11 mouse cellular contexts compared by ENCODE assay signal in the genomic region with DNA sequence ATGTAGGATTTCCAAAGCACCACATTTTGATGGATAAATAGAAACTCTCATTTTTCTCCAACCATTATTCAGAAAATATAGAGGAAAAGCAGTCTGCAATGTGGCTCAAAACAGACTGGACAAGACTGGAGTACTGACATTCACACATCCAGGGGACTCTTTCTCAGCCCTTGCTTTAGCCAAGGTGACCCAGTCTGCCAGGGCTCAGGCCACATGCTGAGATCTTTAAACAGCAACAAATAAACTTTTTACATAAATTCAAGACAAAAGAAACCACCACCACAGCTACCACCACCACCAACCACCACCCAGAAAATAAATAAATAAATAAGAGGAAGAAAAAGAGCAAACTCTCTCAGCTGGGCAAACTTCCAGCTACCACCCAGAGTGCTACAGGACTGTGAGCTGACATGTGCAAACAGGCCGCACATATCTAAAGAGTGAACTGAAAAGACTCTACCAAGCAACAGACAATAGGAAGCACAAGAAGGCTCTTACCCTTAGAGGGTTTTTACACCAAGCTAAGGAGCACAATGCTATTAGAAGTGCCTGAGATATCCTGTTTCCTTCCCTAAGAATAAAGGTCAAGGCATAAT.
DNase-seq lines count a peak whose midpoint lies in the region; ATAC-seq lines count a peak whose summit lies in the region.
"Had no signal": no experiment of that assay in that cellular context is flagged by ENCODE, and none has a peak within 500 bp of the region (broad histone marks: within the 10 kb centered on the region; RNA-seq: fewer than 3 reads in every experiment).

No protein-coding gene starts in this region.

- peaks cover 45% of the 10 kb centered on the region for H3K4me1 ChIP-seq in heart, embryonic 13.5 days
- H3K4me1 ChIP-seq in midbrain, embryonic 11.5 days (ENCODE audit: control insufficient read depth, insufficient read depth, low read length) = peaks cover 22% of the 10 kb centered on the region
- H3K4me1 ChIP-seq in midbrain, embryonic 16.5 days (ENCODE audit: control insufficient read depth, insufficient read depth, low read length) = peaks cover 14% of the 10 kb centered on the region
- peaks cover 49% of the 10 kb centered on the region for H3K4me1 ChIP-seq in embryonic facial prominence, embryonic 13.5 days
- peaks cover 3% of the 10 kb centered on the region; the same call in 1 of the 2 replicates for H3K4me1 ChIP-seq in stomach, embryonic 15.5 days
- H3K4me1 ChIP-seq in heart, embryonic 11.5 days (ENCODE audit: control insufficient read depth, insufficient read depth, low read length) = peaks cover 13% of the 10 kb centered on the region

- DNase-seq in heart, postnatal 4 days = no peak
- DNase-seq in midbrain, embryonic 11.5 days (ENCODE audit: low spot score, missing footprints) = peak; percentile 80
- no peak for DNase-seq in frontal cortex, adult 2 months (ENCODE audit: extremely low spot score in 1 of 2, low spot score in 1 of 2)
- DNase-seq: gastrocnemius, postnatal 14 days; right cerebral cortex, postnatal 4 days had no signal

- peak overlapping the region; percentile 30; the same call in 1 of the 2 replicates for H3K27ac ChIP-seq in heart, embryonic 13.5 days (replicated peaks)
- no peak overlapping the region for H3K27ac ChIP-seq in midbrain, embryonic 11.5 days (ENCODE audit: low read depth, low read length)
- no peak overlapping the region for H3K27ac ChIP-seq in midbrain, embryonic 16.5 days (ENCODE audit: low read length)
- peak overlapping the region; percentile 44; the same call in 1 of the 2 replicates for H3K27ac ChIP-seq in embryonic facial prominence, embryonic 13.5 days
- peak overlapping the region; percentile 31; the same call in 1 of the 2 replicates for H3K27ac ChIP-seq in stomach, embryonic 15.5 days
- no peak overlapping the region for H3K27ac ChIP-seq in heart, embryonic 11.5 days (ENCODE audit: low read depth, low read length)
- H3K27ac ChIP-seq: kidney, embryonic 15.5 days had no signal

- no peaks in the 10 kb centered on the region for H3K36me3 ChIP-seq in heart, embryonic 13.5 days
- H3K36me3 ChIP-seq in midbrain, embryonic 11.5 days (ENCODE audit: control insufficient read depth, insufficient read depth, low read length) = no peaks in the 10 kb centered on the region
- no peaks in the 10 kb centered on the region for H3K36me3 ChIP-seq in midbrain, embryonic 16.5 days (ENCODE audit: control insufficient read depth, insufficient read depth, low read length)
- no peaks in the 10 kb centered on the region for H3K36me3 ChIP-seq in embryonic facial prominence, embryonic 13.5 days
- H3K36me3 ChIP-seq in stomach, embryonic 15.5 days = no peaks in the 10 kb centered on the region
- no peaks in the 10 kb centered on the region for H3K36me3 ChIP-seq in heart, embryonic 11.5 days (ENCODE audit: control insufficient read depth, insufficient read depth, low read length)
- H3K36me3 ChIP-seq: kidney, embryonic 15.5 days had no signal

- no peak overlapping the region for H3K9ac ChIP-seq in heart, embryonic 13.5 days
- no peak overlapping the region for H3K9ac ChIP-seq in midbrain, embryonic 11.5 days (ENCODE audit: low read length)
- H3K9ac ChIP-seq in midbrain, embryonic 16.5 days (ENCODE audit: low read depth, low read length) = no peak overlapping the region
- no peak overlapping the region for H3K9ac ChIP-seq in embryonic facial prominence, embryonic 13.5 days
- no peak overlapping the region for H3K9ac ChIP-seq in stomach, embryonic 15.5 days
- no peak overlapping the region for H3K9ac ChIP-seq in heart, embryonic 11.5 days (ENCODE audit: low read depth, low read length)
- H3K9ac ChIP-seq: kidney, embryonic 15.5 days had no signal

- 22% methylated on average over 1 of the region's 1 CpGs for WGBS in heart, embryonic 13.5 days
- 24% methylated on average over 1 of the region's 1 CpGs for WGBS in midbrain, embryonic 11.5 days
- WGBS in midbrain, embryonic 16.5 days = 31% methylated on average over 1 of the region's 1 CpGs
- WGBS in embryonic facial prominence, embryonic 13.5 days = 39% methylated on average over 1 of the region's 1 CpGs
- 54% methylated on average over 1 of the region's 1 CpGs for WGBS in stomach, embryonic 15.5 days
- WGBS in heart, embryonic 11.5 days (ENCODE audit: insufficient replicate concordance) = 42% methylated on average over 1 of the region's 1 CpGs

- ATAC-seq in heart, embryonic 13.5 days (ENCODE audit: extremely low read depth, insufficient number of reproducible peaks, low FRiP score, low TSS enrichment) = peak; percentile 51; the same call in 1 of the 2 replicates
- ATAC-seq in midbrain, embryonic 11.5 days (ENCODE audit: low FRiP score) = no peak
- ATAC-seq in midbrain, embryonic 16.5 days = no peak
- ATAC-seq in embryonic facial prominence, embryonic 13.5 days (ENCODE audit: insufficient number of reproducible peaks, insufficient read depth, low FRiP score, low TSS enrichment, low read depth) = no peak
- ATAC-seq in stomach, embryonic 15.5 days (ENCODE audit: insufficient read depth, low FRiP score, low read depth) = no peak
- ATAC-seq in heart, embryonic 11.5 days (replicated peaks; ENCODE audit: insufficient number of reproducible peaks, low FRiP score, low TSS enrichment) = no peak

- no peaks in the 10 kb centered on the region for H3K27me3 ChIP-seq in heart, embryonic 13.5 days (replicated peaks)
- H3K27me3 ChIP-seq in midbrain, embryonic 11.5 days (ENCODE audit: control insufficient read depth, insufficient read depth, low read length) = no peaks in the 10 kb centered on the region
- H3K27me3 ChIP-seq in midbrain, embryonic 16.5 days (ENCODE audit: control insufficient read depth, insufficient read depth, low read depth, low read length) = peaks cover 3% of the 10 kb centered on the region; the same call in 1 of the 2 replicates
- no peaks in the 10 kb centered on the region for H3K27me3 ChIP-seq in embryonic facial prominence, embryonic 13.5 days
- no peaks in the 10 kb centered on the region for H3K27me3 ChIP-seq in stomach, embryonic 15.5 days (replicated peaks)
- H3K27me3 ChIP-seq in heart, embryonic 11.5 days (ENCODE audit: control insufficient read depth, insufficient read depth, low read length) = no peaks in the 10 kb centered on the region
- H3K27me3 ChIP-seq: kidney, embryonic 15.5 days had no signal

- H3K4me3 ChIP-seq in heart, embryonic 13.5 days = no peak overlapping the region
- no peak overlapping the region for H3K4me3 ChIP-seq in midbrain, embryonic 11.5 days (ENCODE audit: low read depth, low read length)
- H3K4me3 ChIP-seq in midbrain, embryonic 16.5 days (ENCODE audit: low read depth, low read length) = no peak overlapping the region
- no peak overlapping the region for H3K4me3 ChIP-seq in embryonic facial prominence, embryonic 13.5 days
- no peak overlapping the region for H3K4me3 ChIP-seq in stomach, embryonic 15.5 days (replicated peaks)
- no peak overlapping the region for H3K4me3 ChIP-seq in heart, embryonic 11.5 days (ENCODE audit: low read depth, low read length)
- H3K4me3 ChIP-seq: kidney, embryonic 15.5 days had no signal

- H3K4me2 ChIP-seq in heart, embryonic 13.5 days = no peak overlapping the region
- H3K4me2 ChIP-seq in midbrain, embryonic 11.5 days = no peak overlapping the region
- no peak overlapping the region for H3K4me2 ChIP-seq in midbrain, embryonic 16.5 days (ENCODE audit: low read length)
- no peak overlapping the region for H3K4me2 ChIP-seq in embryonic facial prominence, embryonic 13.5 days
- no peak overlapping the region for H3K4me2 ChIP-seq in stomach, embryonic 15.5 days
- no peak overlapping the region for H3K4me2 ChIP-seq in heart, embryonic 11.5 days

- H3K9me3 ChIP-seq in heart, embryonic 13.5 days = no peaks in the 10 kb centered on the region
- no peaks in the 10 kb centered on the region for H3K9me3 ChIP-seq in midbrain, embryonic 11.5 days (ENCODE audit: control insufficient read depth, low read length)
- no peaks in the 10 kb centered on the region for H3K9me3 ChIP-seq in midbrain, embryonic 16.5 days (replicated peaks; ENCODE audit: control insufficient read depth, low read length, poor library complexity, severe bottlenecking)
- no peaks in the 10 kb centered on the region for H3K9me3 ChIP-seq in embryonic facial prominence, embryonic 13.5 days
- H3K9me3 ChIP-seq in stomach, embryonic 15.5 days = no peaks in the 10 kb centered on the region
- no peaks in the 10 kb centered on the region for H3K9me3 ChIP-seq in heart, embryonic 11.5 days (replicated peaks; ENCODE audit: control insufficient read depth, low read length)
- H3K9me3 ChIP-seq: kidney, embryonic 15.5 days had no signal

Comparison
In these comparisons a context has a peak if more than half of its experiments do, and no peak if none do; other contexts are left out.
1. H3K27ac ChIP-seq: peak in heart, embryonic 13.5 days (single experiment), embryonic facial prominence, embryonic 13.5 days (single experiment) and stomach, embryonic 15.5 days (single experiment); none in midbrain, embryonic 11.5 days (single experiment), midbrain, embryonic 16.5 days (single experiment) and heart, embryonic 11.5 days (single experiment).